Mouse (Mus musculus): ENCODE results near the gene Crtc2. TPM values are rescaled to one million over a fixed set of nuclear protein-coding genes. Genes with fewer than 3 reads are reported as not detected.
A peak's percentile ranks its signal among the peaks of the same experiment; 100 is the strongest.

The Crtc2 gene
- total and polyA plus RNA-seq, 3 experiments: 7.1 to 66.9 TPM; not detected in 1

DNA sequence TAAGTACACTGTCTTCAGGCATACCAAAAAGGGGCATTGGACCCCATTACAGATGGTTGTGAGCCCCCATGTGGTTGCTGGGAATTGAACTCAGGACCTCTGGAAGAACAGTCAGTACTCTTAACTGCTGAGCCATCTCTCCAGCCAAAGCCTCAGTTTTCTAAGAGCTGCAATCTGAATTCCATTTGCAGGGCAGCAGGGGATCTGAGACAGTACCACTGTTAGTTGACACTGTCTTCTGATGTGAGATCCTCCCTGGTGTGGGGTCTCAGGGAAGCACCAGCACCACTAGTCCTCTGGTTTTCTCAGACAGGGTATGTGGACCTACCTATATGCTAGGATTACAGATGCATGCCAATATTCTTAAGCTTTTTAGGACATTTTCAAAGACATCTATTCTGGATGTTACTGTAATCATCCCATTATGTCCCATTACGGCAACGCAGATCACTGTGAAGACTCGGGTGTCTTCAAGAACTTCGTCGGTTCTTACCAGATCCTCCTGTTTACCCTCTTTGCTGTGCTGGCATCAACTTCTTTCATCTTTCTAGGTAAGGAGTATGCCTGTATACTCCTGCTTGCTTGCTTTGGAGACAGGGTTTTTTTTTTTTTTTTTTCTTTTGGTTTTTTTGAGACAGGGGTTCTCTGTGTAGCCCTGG lies 43.9 kb upstream of the Crtc2 start:
- peaks cover 7 to 16% of the 10 kb centered on the region in 2 experiments; a peak in 3 of 4 replicates for H3K4me1 ChIP-seq (ENCODE audit: control insufficient read depth in 1 of 2, insufficient read depth in 2 of 2, low read length in 2 of 2)
- no peaks in the 10 kb centered on the region for H3K9me3 ChIP-seq (replicated peaks; ENCODE audit: insufficient read depth, low read length)
- no peak overlapping the region for H3K9ac ChIP-seq (ENCODE audit: control insufficient read depth, low read depth, low read length, poor library complexity, severe bottlenecking)
- peak; percentile 57 for DNase-seq (ENCODE audit: low read depth, low spot score)
- H3K27ac ChIP-seq (ENCODE audit: control insufficient read depth, low read depth, low read length): no peak overlapping the region; the same call in 1 of the 2 replicates
- TF ChIP-seq ZMIZ1 (IDR thresholded peaks at IDR 0.05; ENCODE audit: low read depth, low read length): peak; percentile 54; the same call in 1 of the 2 replicates
- TF ChIP-seq POLR2A (IDR thresholded peaks at IDR 0.05; ENCODE audit: control insufficient read depth in 1 of 2, insufficient read depth in 1 of 2, low read depth in 1 of 2, low read length in 2 of 2, poor library complexity in 1 of 2): peak in 1 of 2 experiments; percentile 72; a peak in 2 of 4 replicates
- no peak for TF ChIP-seq TAL1 (IDR thresholded peaks at IDR 0.05; ENCODE audit: low read length)
- TF ChIP-seq MXI1 (IDR thresholded peaks at IDR 0.05; ENCODE audit: low read depth, low read length): no peak
- TF ChIP-seq MYC (IDR thresholded peaks at IDR 0.05; ENCODE audit: low read depth, low read length): no peak
- no peak for TF ChIP-seq ZC3H11A (IDR thresholded peaks at IDR 0.05; ENCODE audit: low read depth, low read length)
- TF ChIP-seq POLR2AphosphoS5 (IDR thresholded peaks at IDR 0.05; ENCODE audit: borderline replicate concordance, low read depth, low read length): 0 out of 2 replicates have a peak, but pooled peaks have one; percentile 35
- peak; percentile 59; the same call in 1 of the 2 replicates for TF ChIP-seq POLR2AphosphoS2 (IDR thresholded peaks at IDR 0.05; ENCODE audit: low read length)
- TF ChIP-seq TBP (IDR thresholded peaks at IDR 0.05; ENCODE audit: low read depth, low read length): peak; percentile 25; the same call in 1 of the 2 replicates
- H3K27me3 ChIP-seq (ENCODE audit: control insufficient read depth in 1 of 2, insufficient read depth in 2 of 2, low read length in 2 of 2): no peaks in the 10 kb centered on the region
- H3K36me3 ChIP-seq (ENCODE audit: control insufficient read depth in 1 of 2, insufficient read depth in 2 of 2, low read length in 2 of 2): peaks cover 18 to 29% of the 10 kb centered on the region in 2 experiments
- no peak overlapping the region for H3K4me3 ChIP-seq (ENCODE audit: control insufficient read depth in 1 of 2, insufficient read depth in 1 of 2, low read depth in 2 of 2, low read length in 2 of 2)
- H3K79me2 ChIP-seq (ENCODE audit: control insufficient read depth, insufficient read depth, low read length, poor library complexity): peaks cover 20% of the 10 kb centered on the region

DNA sequence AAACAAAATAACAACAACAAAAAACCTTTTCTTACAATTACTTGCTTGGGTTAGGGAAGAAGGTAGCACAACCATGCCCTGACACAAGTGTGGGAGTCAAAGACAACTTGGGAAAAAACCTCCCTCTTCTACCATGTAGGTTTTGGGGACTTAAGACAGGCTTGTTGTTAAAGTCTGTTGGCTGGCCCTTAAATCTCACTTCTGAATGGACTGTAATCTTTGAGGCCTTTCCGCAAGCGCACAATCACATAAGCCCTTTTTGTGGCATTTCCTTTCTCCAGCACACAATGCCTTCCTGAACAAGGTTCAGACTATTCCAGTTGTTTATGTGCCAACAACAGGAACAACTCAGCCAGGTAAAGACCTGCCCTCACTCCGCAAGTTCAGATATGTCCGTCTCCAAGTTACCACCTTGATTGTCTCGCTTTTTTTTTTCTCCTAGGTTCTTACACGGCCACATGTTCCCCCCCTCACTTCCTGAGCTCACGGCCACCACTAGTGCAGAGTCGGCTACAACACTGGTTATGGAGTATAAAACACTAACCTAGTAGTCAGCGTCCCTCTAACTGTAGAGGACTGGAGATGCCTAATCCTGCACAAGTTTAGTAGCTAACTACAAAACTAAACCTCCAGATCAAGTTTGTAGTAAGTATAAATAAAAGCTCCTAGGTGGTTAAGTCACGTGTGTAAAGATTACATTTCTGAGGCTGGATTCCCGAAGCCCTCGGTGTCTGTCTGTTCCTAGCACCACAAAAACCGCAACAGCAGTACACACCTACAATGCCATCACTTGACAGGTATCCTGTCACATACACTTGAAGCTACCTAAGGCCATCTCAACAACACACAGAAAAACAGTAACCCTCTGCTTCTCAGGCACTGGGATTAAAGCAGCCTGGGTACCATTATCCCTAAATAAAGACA lies 42.2 kb upstream of the Crtc2 start:
- peak overlapping the region; percentile 98 for H3K9ac ChIP-seq (ENCODE audit: control insufficient read depth, low read depth, low read length, poor library complexity, severe bottlenecking)
- no peaks in the 10 kb centered on the region for H3K27me3 ChIP-seq (ENCODE audit: control insufficient read depth in 1 of 2, insufficient read depth in 2 of 2, low read length in 2 of 2)
- no peaks in the 10 kb centered on the region for H3K9me3 ChIP-seq (replicated peaks; ENCODE audit: insufficient read depth, low read length)
- TF ChIP-seq RCOR1 (IDR thresholded peaks at IDR 0.05; ENCODE audit: low read depth, low read length) (no peak), MAFK (IDR thresholded peaks at IDR 0.05; ENCODE audit: borderline replicate concordance, low read depth, low read length) (no peak), MYC (IDR thresholded peaks at IDR 0.05; ENCODE audit: low read depth, low read length) (peak; percentile 76; the same call in 1 of the 2 replicates), POLR2A (IDR thresholded peaks at IDR 0.05; ENCODE audit: control insufficient read depth in 1 of 2, insufficient read depth in 1 of 2, low read depth in 1 of 2, low read length in 2 of 2, poor library complexity in 1 of 2) (peak; percentile 30 to 67; a peak in 2 of 4 replicates), ZNF384 (IDR thresholded peaks at IDR 0.05; ENCODE audit: low read depth, low read length) (no peak), USF2 (IDR thresholded peaks at IDR 0.05; ENCODE audit: borderline replicate concordance in 1 of 2, insufficient read depth in 1 of 2, low read depth in 1 of 2, low read length in 2 of 2) (0 out of 4 replicates have a peak, but pooled peaks of 1 of the 2 experiments have one; percentile 21), HCFC1 (IDR thresholded peaks at IDR 0.05; ENCODE audit: low read depth, low read length) (0 out of 2 replicates have a peak, but pooled peaks have one; percentile 5), MYB (IDR thresholded peaks at IDR 0.05; ENCODE audit: low read depth, low read length) (no peak), ZMIZ1 (IDR thresholded peaks at IDR 0.05; ENCODE audit: low read depth, low read length) (0 out of 2 replicates have a peak, but pooled peaks have one; percentile 8), POLR2AphosphoS2 (IDR thresholded peaks at IDR 0.05; ENCODE audit: low read length) (peak; percentile 72), USF1 (IDR thresholded peaks at IDR 0.05; ENCODE audit: low read depth, low read length) (peak; percentile 67; the same call in 1 of the 2 replicates), MXI1 (IDR thresholded peaks at IDR 0.05; ENCODE audit: low read depth, low read length) (peak; percentile 34; the same call in 1 of the 2 replicates), BHLHE40 (IDR thresholded peaks at IDR 0.05; ENCODE audit: borderline replicate concordance, low read depth, low read length) (peak; percentile 59; the same call in 1 of the 2 replicates)
- peak overlapping the region; percentile 25 for H3K27ac ChIP-seq (ENCODE audit: control insufficient read depth, low read depth, low read length)
- peak overlapping the region; percentile 37 to 59 for H3K4me3 ChIP-seq (ENCODE audit: control insufficient read depth in 1 of 2, insufficient read depth in 1 of 2, low read depth in 2 of 2, low read length in 2 of 2)
- peak; percentile 61 for DNase-seq (ENCODE audit: low read depth, low spot score)
- peaks cover 20% of the 10 kb centered on the region for H3K79me2 ChIP-seq (ENCODE audit: control insufficient read depth, insufficient read depth, low read length, poor library complexity)
- H3K36me3 ChIP-seq (ENCODE audit: control insufficient read depth in 1 of 2, insufficient read depth in 2 of 2, low read length in 2 of 2): peaks cover 18 to 29% of the 10 kb centered on the region in 2 experiments
- H3K4me1 ChIP-seq (ENCODE audit: control insufficient read depth in 1 of 2, insufficient read depth in 2 of 2, low read length in 2 of 2): peaks cover 7 to 16% of the 10 kb centered on the region in 2 experiments; a peak in 3 of 4 replicates
